Comparison of ENCODE assay signal across 15 mouse cellular contexts in genomic region chr15:86342637-86343375, GRCm38 (mm10).
A peak's percentile ranks its signal among the peaks of the same experiment; 100 is the strongest.
DNase-seq lines count a peak whose midpoint lies in the region; ATAC-seq and TF ChIP-seq lines count a peak whose summit lies in the region.
"Had no signal": no experiment of that assay in that cellular context is flagged by ENCODE, and none has a peak within 500 bp of the region (broad histone marks: within the 10 kb centered on the region; RNA-seq: fewer than 3 reads in every experiment).

No protein-coding gene starts in this region.

- H3K27me3 ChIP-seq in intestine, embryonic 16.5 days (replicated peaks; ENCODE audit: control insufficient read depth, insufficient read depth, low read length), result no peaks in the 10 kb centered on the region
- H3K27me3 ChIP-seq in stomach, postnatal 0 days (ENCODE audit: control insufficient read depth, insufficient read depth, low read length), result no peaks in the 10 kb centered on the region
- H3K27me3 ChIP-seq in midbrain, embryonic 15.5 days (replicated peaks), result no peaks in the 10 kb centered on the region
- H3K27me3 ChIP-seq: embryonic facial prominence, embryonic 12.5 days; limb, embryonic 15.5 days; megakaryocyte, embryonic 14.5 days had no signal

- no peak overlapping the region for H3K4me3 ChIP-seq in intestine, embryonic 16.5 days (ENCODE audit: low read length)
- H3K4me3 ChIP-seq in stomach, postnatal 0 days (ENCODE audit: low read depth, low read length), result no peak overlapping the region
- H3K4me3 ChIP-seq in layer of hippocampus, adult 2 months, result no peak overlapping the region
- no peak overlapping the region for H3K4me3 ChIP-seq in midbrain, embryonic 15.5 days
- H3K4me3 ChIP-seq: embryonic facial prominence, embryonic 12.5 days; limb, embryonic 15.5 days; megakaryocyte, embryonic 14.5 days had no signal

- no peak overlapping the region for H3K27ac ChIP-seq in intestine, embryonic 16.5 days (ENCODE audit: low read length)
- no peak overlapping the region for H3K27ac ChIP-seq in stomach, postnatal 0 days (replicated peaks)
- no peak overlapping the region for H3K27ac ChIP-seq in layer of hippocampus, adult 2 months
- H3K27ac ChIP-seq in midbrain, embryonic 15.5 days, result no peak overlapping the region
- H3K27ac ChIP-seq: embryonic facial prominence, embryonic 12.5 days; hindbrain, embryonic 14.5 days; limb, embryonic 15.5 days had no signal

- no peak overlapping the region for H3K4me2 ChIP-seq in intestine, embryonic 16.5 days (ENCODE audit: low read depth, low read length)
- no peak overlapping the region for H3K4me2 ChIP-seq in stomach, postnatal 0 days (replicated peaks; ENCODE audit: low read depth)
- H3K4me2 ChIP-seq in midbrain, embryonic 15.5 days, result no peak overlapping the region
- H3K4me2 ChIP-seq: embryonic facial prominence, embryonic 12.5 days; hindbrain, embryonic 14.5 days; limb, embryonic 15.5 days had no signal

- peak; percentile 42; the same call in 1 of the 2 replicates for ATAC-seq in intestine, embryonic 16.5 days
- peak; percentile 71 for ATAC-seq in stomach, postnatal 0 days (ENCODE audit: low FRiP score, low TSS enrichment)
- no peak for ATAC-seq in midbrain, embryonic 15.5 days (replicated peaks)
- ATAC-seq: forebrain, postnatal 0 days; liver, postnatal 0 days had no signal

- TF ChIP-seq CTCF in stomach, postnatal 0 days (IDR thresholded peaks at IDR 0.05; ENCODE audit: low read depth), result no peak
- TF ChIP-seq CTCF in layer of hippocampus, adult 2 months (conservative IDR thresholded peaks at IDR 0.05), result no peak

- H3K36me3 ChIP-seq in intestine, embryonic 16.5 days (ENCODE audit: control insufficient read depth, insufficient read depth, low read length), result no peaks in the 10 kb centered on the region
- no peaks in the 10 kb centered on the region for H3K36me3 ChIP-seq in stomach, postnatal 0 days (ENCODE audit: control insufficient read depth, insufficient read depth, low read length)
- no peaks in the 10 kb centered on the region for H3K36me3 ChIP-seq in midbrain, embryonic 15.5 days (replicated peaks)
- H3K36me3 ChIP-seq: embryonic facial prominence, embryonic 12.5 days; limb, embryonic 15.5 days had no signal

- intact Hi-C loops in heart, postnatal 36 days (cut with DNase I), result no loop called here

- no peaks in the 10 kb centered on the region for H3K9me3 ChIP-seq in intestine, embryonic 16.5 days (ENCODE audit: control insufficient read depth, low read length)
- H3K9me3 ChIP-seq in stomach, postnatal 0 days (ENCODE audit: control insufficient read depth, low read length), result no peaks in the 10 kb centered on the region
- no peaks in the 10 kb centered on the region for H3K9me3 ChIP-seq in midbrain, embryonic 15.5 days
- H3K9me3 ChIP-seq: embryonic facial prominence, embryonic 12.5 days; limb, embryonic 15.5 days; megakaryocyte, embryonic 14.5 days had no signal

- H3K9ac ChIP-seq in intestine, embryonic 16.5 days (ENCODE audit: low read depth, low read length), result no peak overlapping the region
- H3K9ac ChIP-seq in stomach, postnatal 0 days (ENCODE audit: low read length), result no peak overlapping the region
- no peak overlapping the region for H3K9ac ChIP-seq in midbrain, embryonic 15.5 days
- H3K9ac ChIP-seq: embryonic facial prominence, embryonic 12.5 days; forebrain, postnatal 0 days; hindbrain, embryonic 14.5 days; limb, embryonic 15.5 days; liver, postnatal 0 days had no signal

- DNase-seq in A20 (ENCODE audit: low read depth, low spot score), result peak; percentile 7
- peak; percentile 77 for DNase-seq in CD4-positive, CD25-positive, alpha-beta regulatory T cell, adult 2 months (ENCODE audit: low read depth, low spot score)
- DNase-seq in stomach, postnatal 0 days (ENCODE audit: low spot score), result peak; percentile 23
- DNase-seq in heart, postnatal 36 days, result no peak
- no peak for DNase-seq in layer of hippocampus, adult 2 months (ENCODE audit: low spot score in 2 of 2)
- DNase-seq: cerebellum, adult 11-12 months; forebrain, postnatal 0 days; gastrocnemius, postnatal 10 days; liver, postnatal 0 days had no signal

- 60% methylated on average over 8 of the region's 8 CpGs for WGBS in intestine, embryonic 16.5 days
- 55% methylated on average over 8 of the region's 8 CpGs for WGBS in stomach, postnatal 0 days
- WGBS in midbrain, embryonic 15.5 days, result 90% methylated on average over 8 of the region's 8 CpGs

- H3K4me1 ChIP-seq in intestine, embryonic 16.5 days (ENCODE audit: control insufficient read depth, insufficient read depth, low read length), result peaks cover 7% of the 10 kb centered on the region; the same call in 1 of the 2 replicates
- no peaks in the 10 kb centered on the region for H3K4me1 ChIP-seq in stomach, postnatal 0 days (replicated peaks; ENCODE audit: control insufficient read depth, insufficient read depth)
- peaks cover 34% of the 10 kb centered on the region for H3K4me1 ChIP-seq in midbrain, embryonic 15.5 days

- no peak for TF ChIP-seq EP300 in stomach, postnatal 0 days (optimal IDR thresholded peaks at IDR 0.05)

Comparison
In these comparisons a context has a peak if more than half of its experiments do, and no peak if none do; other contexts are left out.
1. DNase-seq: peak in A20 (single experiment), CD4-positive, CD25-positive, alpha-beta regulatory T cell, adult 2 months (single experiment) and stomach, postnatal 0 days (single experiment); none in heart, postnatal 36 days (0 of 2) and layer of hippocampus, adult 2 months (0 of 2).